In genomic region chr16:5157113-5157512, GRCm38 (mm10) we compare ENCODE assay signal across 21 mouse cellular contexts. TPM values are rescaled to one million over a fixed set of nuclear protein-coding genes. Genes with fewer than 3 reads are reported as not detected.
"Had no signal": no experiment of that assay in that cellular context is flagged by ENCODE, and none has a peak within 500 bp of the region (broad histone marks: within the 10 kb centered on the region; RNA-seq: fewer than 3 reads in every experiment).

No protein-coding gene starts in this region.

- H3K36me3 ChIP-seq: midbrain, embryonic 10.5 days; midbrain, embryonic 12.5 days; neural tube, embryonic 13.5 days; neural tube, embryonic 15.5 days; stomach, embryonic 15.5 days had no signal

- H3K27me3 ChIP-seq: neural tube, embryonic 15.5 days; stomach, embryonic 15.5 days had no signal

- H3K4me1 ChIP-seq: stomach, embryonic 15.5 days had no signal

- DNase-seq: lung, adult 18-20 months; lung, embryonic 14.5 days; lung, postnatal 10 days; lung, postnatal 4 days; midbrain, embryonic 14.5 days; retina, postnatal 1 day; right cerebral cortex, adult 18-20 months; right cerebral cortex, postnatal 25 days; right cerebral cortex, postnatal 4 days; thymus, adult 2 months; thymus, postnatal 25 days; thymus, postnatal 4 days had no signal

- H3K27ac ChIP-seq: midbrain, embryonic 10.5 days; midbrain, embryonic 12.5 days; neural tube, embryonic 13.5 days; neural tube, embryonic 15.5 days; stomach, embryonic 15.5 days; stomach, postnatal 0 days had no signal

- H3K4me3 ChIP-seq: midbrain, embryonic 10.5 days; midbrain, embryonic 12.5 days; myocyte; neural tube, embryonic 13.5 days; neural tube, embryonic 15.5 days; stomach, embryonic 15.5 days had no signal

RNA-seq across cellular contexts. Expression of gene Sec14l5, which starts 10.2 kb away (rescaled TPM):
- total RNA-seq: megakaryocyte, adult 5-6 weeks; megakaryocyte-erythroid progenitor cell, adult 5-6 weeks had no signal

RNA-seq across cellular contexts. Expression of gene Ppl, which starts 24.9 kb away (rescaled TPM):
- total RNA-seq: megakaryocyte, adult 5-6 weeks; megakaryocyte-erythroid progenitor cell, adult 5-6 weeks had no signal
